Mouse (Mus musculus) embryonic facial prominence, embryonic 14.5 days (tissue): ENCODE measurements at regions not wholly inside any gene's neighbourhood (a gene's known extent, or its start where the extent isn't known, plus 50 kb on each side); places are given as distances from the start of the nearest gene placed in this dataset.

ENCODE experiments used
- ATAC-seq: fragments of 200-750 bp; cut with Nextera tagmentation; 2 replicates; pipeline ENCODE4 v1.8.0; 2017; ENCODE audit warnings: low read depth, moderate number of reproducible peaks, moderate TSS enrichment
- DNase-seq: peaks from one replicate; pipeline ENCODE4 v3.0.0-alpha.2; 2015; ENCODE audit warnings: low spot score
- H3K27ac ChIP-seq: fragments of 300-500 bp; sonication (generic); replicated peaks from 2 replicates; pipeline ENCODE4 v1.5.1; 2014; ENCODE audit warnings: low read depth, mild to moderate bottlenecking, low read length, moderate library complexity
- H3K27me3 ChIP-seq: fragments of 300-500 bp; sonication (generic); replicated peaks from 2 replicates; pipeline ENCODE4 v1.6.1; 2014; ENCODE audit warnings: low read length; ENCODE audit not compliant: control insufficient read depth, insufficient read depth
- H3K36me3 ChIP-seq: fragments of 300-500 bp; sonication (generic); 2 replicates; pipeline ENCODE4 v1.6.1; 2014; ENCODE audit warnings: low read length, mixed read lengths; ENCODE audit not compliant: control insufficient read depth, insufficient read depth
- H3K4me1 ChIP-seq: fragments of 300-500 bp; sonication (generic); 2 replicates; pipeline ENCODE4 v1.6.1; 2014; ENCODE audit warnings: antibody characterized with exemption, low read length; ENCODE audit not compliant: control insufficient read depth, insufficient read depth
- H3K4me2 ChIP-seq: fragments of 300-500 bp; sonication (generic); 2 replicates; pipeline ENCODE4 v1.6.1; 2014; ENCODE audit warnings: low read depth, mild to moderate bottlenecking, low read length, moderate library complexity, mixed read lengths
- H3K4me3 ChIP-seq: fragments of 300-500 bp; sonication (generic); 2 replicates; pipeline ENCODE4 v1.5.1; 2014; ENCODE audit warnings: low read depth, mild to moderate bottlenecking, low read length
- H3K9ac ChIP-seq: fragments of 300-500 bp; sonication (generic); 2 replicates; pipeline ENCODE4 v1.6.1; 2014; ENCODE audit warnings: low read depth, mild to moderate bottlenecking, low read length, moderate library complexity, mixed read lengths
- H3K9me3 ChIP-seq: fragments of 300-500 bp; sonication (generic); 2 replicates; pipeline ENCODE4 v1.6.1; 2016; ENCODE audit warnings: low read length; ENCODE audit not compliant: control insufficient read depth
- WGBS: fragments of 180-500 bp; shearing (Covaris S2); extraction: QIAGEN DNeasy Blood & Tissue Kit; methylation state at CpG from one replicate; pipeline ENCODE4 v1.1.7; 2014; 5-methylcytosine and 5-hydroxymethylcytosine counted together

DNA sequence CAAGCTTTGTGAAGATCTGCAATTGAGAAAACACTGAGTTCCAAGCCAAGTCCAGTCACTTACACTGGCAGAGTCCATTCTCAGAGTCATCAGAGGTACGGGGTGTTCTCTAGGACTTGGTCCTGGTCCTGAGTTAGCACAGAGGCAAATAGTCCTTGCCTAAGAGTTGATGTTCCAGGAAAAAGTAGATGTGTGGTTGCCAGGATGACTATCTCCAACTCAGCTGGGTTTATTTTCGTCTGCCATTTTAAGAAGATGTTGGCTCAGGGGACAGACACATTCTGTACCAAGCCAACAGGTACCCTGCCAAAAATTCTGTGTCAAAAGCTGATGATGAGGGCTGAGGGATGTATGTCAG lies 89.6 kb upstream of the Tbl1xr1 start:
- no peaks in the 10 kb centered on the region for H3K27me3 ChIP-seq
- ATAC-seq (no peak), DNase-seq (no peak)
- no peak overlapping the region for H3K9ac ChIP-seq
- H3K27ac ChIP-seq, result no peak overlapping the region
- no peaks in the 10 kb centered on the region for H3K9me3 ChIP-seq
- no peaks in the 10 kb centered on the region for H3K4me1 ChIP-seq
- no peak overlapping the region for H3K4me2 ChIP-seq
- 94% methylated on average over 2 of the region's 2 CpGs for WGBS
- H3K36me3 ChIP-seq, result no peaks in the 10 kb centered on the region
- H3K4me3 ChIP-seq, result no peak overlapping the region

- Histone ChIP-seq H3K27ac (no peak overlapping the region), H3K4me3 (no peak overlapping the region), H3K4me2 (no peak overlapping the region), H3K27me3 (no peaks in the 10 kb centered on the region), H3K36me3 (no peaks in the 10 kb centered on the region), H3K4me1 (no peaks in the 10 kb centered on the region), H3K9me3 (no peaks in the 10 kb centered on the region), H3K9ac (no peak overlapping the region)
- WGBS, result 89% methylated on average over 5 of the region's 5 CpGs
- DNase-seq (no peak), ATAC-seq (no peak)
These were observed 88.9 kb upstream of the Tbl1xr1 start for GRCm38 (mm10) chr3:21987455-21988009.

DNA sequence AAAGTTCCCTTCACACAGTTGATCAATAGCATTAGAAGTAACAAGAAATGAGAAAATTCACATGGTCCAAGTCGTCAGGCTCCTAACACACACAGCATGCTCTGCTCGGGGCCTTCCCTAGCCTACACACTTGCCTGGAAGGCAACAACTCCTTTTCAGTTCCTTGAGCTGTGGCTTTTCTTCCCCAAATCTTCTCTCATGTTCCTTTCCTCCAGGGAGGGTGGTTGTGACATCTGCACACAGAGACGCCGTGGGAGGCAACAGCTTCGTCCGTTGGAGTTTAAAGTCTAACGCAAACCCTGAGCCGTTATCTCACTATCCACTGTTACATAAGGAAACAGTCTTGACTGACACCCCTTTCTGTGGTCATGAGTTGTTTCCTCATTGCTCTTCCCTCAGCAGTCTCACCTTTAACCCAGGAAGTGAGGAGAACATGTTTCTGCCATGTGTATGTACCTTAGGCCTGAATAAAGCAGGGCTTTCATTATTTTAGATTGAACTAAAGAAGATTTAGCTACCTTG lies 88.4 kb upstream of the Tbl1xr1 start:
- Histone ChIP-seq H3K9me3 (no peaks in the 10 kb centered on the region), H3K9ac (no peak overlapping the region), H3K27ac (no peak overlapping the region), H3K4me3 (no peak overlapping the region), H3K27me3 (no peaks in the 10 kb centered on the region), H3K4me1 (no peaks in the 10 kb centered on the region), H3K4me2 (no peak overlapping the region), H3K36me3 (no peaks in the 10 kb centered on the region)
- 89% methylated on average over 8 of the region's 8 CpGs for WGBS
- DNase-seq (no peak), ATAC-seq (no peak)

GRCm38 (mm10) chr3:21990526-21990925 lies 85.9 kb upstream of the Tbl1xr1 start:
- H3K36me3 ChIP-seq, result no peaks in the 10 kb centered on the region
- H3K4me3 ChIP-seq, result no peak overlapping the region
- no peaks in the 10 kb centered on the region for H3K4me1 ChIP-seq
- ATAC-seq, result no peak
- DNase-seq, result no peak
- no peak overlapping the region for H3K4me2 ChIP-seq
- WGBS, result 91% methylated on average over 4 of the region's 4 CpGs
- no peak overlapping the region for H3K9ac ChIP-seq
- no peak overlapping the region for H3K27ac ChIP-seq
- H3K9me3 ChIP-seq, result no peaks in the 10 kb centered on the region
- H3K27me3 ChIP-seq, result no peaks in the 10 kb centered on the region

DNA sequence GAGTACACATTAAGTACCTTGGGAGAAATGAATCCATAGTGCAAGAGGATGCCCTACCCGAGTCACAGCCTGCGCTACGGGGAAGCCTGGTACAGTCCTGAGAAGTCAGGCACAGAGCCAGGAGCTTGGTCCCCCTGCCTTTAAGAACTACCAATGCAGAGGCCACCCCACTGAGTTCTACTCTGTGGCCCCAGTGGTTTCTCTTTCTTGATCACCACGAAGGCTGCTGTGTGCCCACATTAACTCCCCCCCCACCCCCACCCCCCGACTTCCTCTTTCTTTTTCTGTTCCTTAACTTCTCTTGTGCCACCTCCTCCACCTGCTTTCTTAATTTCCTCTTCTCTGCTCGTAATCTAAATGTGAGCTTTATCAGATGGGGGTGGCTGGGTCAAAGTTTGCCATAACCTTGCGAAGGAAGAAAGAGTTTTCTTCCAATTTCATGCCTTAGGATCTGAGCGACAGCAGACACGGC lies 84.7 kb upstream of the Tbl1xr1 start:
- Histone ChIP-seq H3K9me3 (no peaks in the 10 kb centered on the region), H3K36me3 (no peaks in the 10 kb centered on the region), H3K9ac (no peak overlapping the region), H3K27me3 (no peaks in the 10 kb centered on the region), H3K4me2 (no peak overlapping the region), H3K4me1 (no peaks in the 10 kb centered on the region), H3K27ac (no peak overlapping the region), H3K4me3 (no peak overlapping the region)
- DNase-seq, result no peak
- ATAC-seq, result no peak
- WGBS, result 72% methylated on average over 9 of the region's 9 CpGs

DNA sequence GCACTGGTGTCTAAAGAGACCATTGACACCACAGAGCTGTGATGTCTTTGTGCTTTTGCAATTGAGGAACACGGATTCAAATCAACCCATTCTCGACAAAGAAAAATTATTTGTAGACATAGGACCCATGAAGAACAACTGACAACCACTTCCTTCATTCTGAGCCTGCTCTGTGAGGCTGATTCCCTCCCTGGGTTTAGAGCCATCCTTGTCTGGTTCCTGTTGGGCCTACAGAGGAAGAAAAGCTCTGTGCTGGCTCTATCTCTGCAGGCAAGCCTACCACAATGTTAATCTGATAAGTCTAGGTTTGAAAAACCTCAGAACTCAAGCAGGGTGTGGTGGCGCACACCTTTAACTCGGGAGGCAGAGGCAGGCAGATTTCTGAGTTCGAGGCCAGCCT lies 84.2 kb upstream of the Tbl1xr1 start:
- Histone ChIP-seq H3K4me2 (no peak overlapping the region), H3K36me3 (no peaks in the 10 kb centered on the region), H3K4me1 (no peaks in the 10 kb centered on the region), H3K9me3 (no peaks in the 10 kb centered on the region), H3K27me3 (no peaks in the 10 kb centered on the region), H3K27ac (no peak overlapping the region), H3K4me3 (no peak overlapping the region), H3K9ac (no peak overlapping the region)
- WGBS, result 83% methylated on average over 5 of the region's 5 CpGs
- no peak for DNase-seq
- no peak for ATAC-seq

DNA sequence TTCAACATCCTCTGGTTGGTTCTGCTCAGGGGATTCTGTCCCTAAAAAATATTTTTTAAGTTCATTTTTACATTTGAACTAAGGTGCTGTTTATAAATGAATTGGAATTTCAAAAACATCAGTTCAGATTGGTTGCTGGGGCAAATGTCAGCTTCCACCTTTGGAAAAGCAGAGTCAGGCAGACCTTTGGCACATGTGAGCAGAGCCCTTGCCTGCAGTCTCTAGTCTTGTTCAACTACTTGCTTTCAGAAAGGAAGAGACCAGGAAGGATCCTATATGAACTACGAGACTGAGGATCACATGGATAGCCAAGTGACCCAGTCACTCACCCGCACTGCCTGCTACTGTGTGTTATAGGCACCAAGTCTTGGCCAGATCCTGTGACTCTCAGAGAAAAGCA lies 82.5 kb upstream of the Tbl1xr1 start:
- Histone ChIP-seq H3K9me3 (0 out of 2 replicates have a peak, but pooled peaks cover 3% of the 10 kb centered on the region), H3K4me3 (no peak overlapping the region)
- no peak for DNase-seq

GRCm38 (mm10) chr3:21995566-21996391 lies 80.7 kb upstream of the Tbl1xr1 start:
- DNase-seq (no peak), ATAC-seq (no peak)
- Histone ChIP-seq H3K9ac (no peak overlapping the region), H3K27me3 (no peaks in the 10 kb centered on the region), H3K4me2 (no peak overlapping the region), H3K9me3 (0 out of 2 replicates have a peak, but pooled peaks cover 7% of the 10 kb centered on the region), H3K36me3 (no peaks in the 10 kb centered on the region), H3K27ac (no peak overlapping the region), H3K4me1 (no peaks in the 10 kb centered on the region), H3K4me3 (no peak overlapping the region)
- WGBS, result 75% methylated on average over 8 of the region's 8 CpGs

More for the DNA sequence above, 82.5 kb upstream of the Tbl1xr1 start:
- no peaks in the 10 kb centered on the region for H3K27me3 ChIP-seq
- no peak for ATAC-seq
- no peak overlapping the region for H3K27ac ChIP-seq
- no peaks in the 10 kb centered on the region for H3K4me1 ChIP-seq
- no peak overlapping the region for H3K9ac ChIP-seq
- no peak overlapping the region for H3K4me2 ChIP-seq
- WGBS, result 86% methylated on average over 2 of the region's 2 CpGs
- H3K36me3 ChIP-seq, result no peaks in the 10 kb centered on the region
